Mouse (Mus musculus): ENCODE measurements around the gene Fam207a.

Gene Fam207a

DNA sequence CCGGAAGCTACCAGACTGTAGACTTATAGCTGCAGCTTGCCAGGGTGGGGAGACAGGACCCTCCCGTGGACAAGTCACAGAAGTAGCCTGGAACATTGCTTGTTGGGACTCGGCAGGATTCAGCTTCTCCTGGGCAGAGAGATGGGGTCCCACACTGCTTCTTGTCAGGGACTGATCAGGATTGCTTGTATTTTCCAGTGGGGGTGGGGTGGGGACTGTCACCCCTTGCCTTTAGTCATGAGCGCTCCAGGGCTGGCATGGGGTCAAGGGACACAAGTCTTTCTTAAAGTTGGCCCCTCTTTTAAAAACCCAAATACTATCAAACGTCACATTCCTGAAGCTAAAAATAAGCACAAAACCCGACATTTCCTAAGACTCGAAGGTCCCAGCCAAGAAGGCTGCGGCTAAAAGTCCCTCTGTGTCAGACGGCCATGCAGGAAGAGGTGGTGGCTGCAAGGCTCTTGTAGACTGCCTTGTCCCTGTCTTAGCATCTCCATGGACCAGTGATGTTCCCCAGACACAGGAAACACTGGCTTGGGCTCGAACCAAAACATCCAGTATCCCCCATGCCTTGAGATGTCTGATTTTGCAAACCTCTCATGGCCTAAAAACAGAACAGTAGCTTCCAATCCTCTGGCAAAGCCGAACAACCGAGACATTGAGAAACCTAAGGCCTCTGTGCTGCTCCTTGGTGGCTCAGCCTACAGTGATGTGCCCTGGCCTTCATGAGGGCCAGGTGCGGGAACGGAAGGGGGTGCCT, 60.2 kb downstream of the Fam207a start:
- peak; percentile 29 to 72 for DNase-seq

DNA sequence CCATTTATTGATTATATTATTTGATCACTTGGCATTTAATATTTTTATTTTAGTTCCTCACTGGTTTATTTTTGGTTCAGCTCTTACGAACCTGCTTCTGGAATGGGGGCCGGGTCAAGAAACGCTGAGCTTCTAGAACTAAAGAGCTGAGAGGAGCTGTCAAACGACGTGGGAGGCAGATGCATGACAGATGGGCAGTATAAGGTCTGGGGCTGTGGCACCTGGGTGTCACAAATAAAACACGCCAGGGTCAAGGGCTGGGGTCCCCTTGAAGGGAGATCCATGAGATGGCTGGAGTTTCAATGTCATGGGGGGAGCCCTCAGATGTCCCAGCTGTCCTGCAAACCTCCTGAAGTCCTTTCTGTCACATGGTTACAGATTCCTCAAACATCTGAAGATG, 60.8 kb downstream of the Fam207a start:
- DNase-seq = peak in 1 of 2 experiments; percentile 61

DNA sequence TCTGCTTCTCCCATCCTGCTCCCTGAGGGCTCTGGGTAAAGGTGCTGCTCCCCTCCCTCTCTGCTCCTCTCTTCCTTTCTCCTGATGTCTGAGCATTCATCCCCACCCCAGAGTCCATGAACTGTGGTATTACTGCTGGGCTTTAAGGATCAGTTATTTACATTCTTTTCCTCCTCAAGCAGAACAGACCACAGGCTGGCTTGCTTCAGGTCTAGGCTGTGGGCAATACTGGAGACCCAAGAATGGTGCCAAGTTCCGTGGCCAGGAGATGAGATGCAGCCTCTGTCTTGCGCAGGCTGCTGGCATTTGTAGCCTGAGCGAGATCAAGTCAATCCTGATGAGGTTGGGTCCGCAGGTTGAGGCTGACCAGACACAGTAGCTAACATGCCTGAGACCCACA, 63.8 kb downstream of the Fam207a start:
- peak in 1 of 2 experiments; percentile 22 for DNase-seq

DNA sequence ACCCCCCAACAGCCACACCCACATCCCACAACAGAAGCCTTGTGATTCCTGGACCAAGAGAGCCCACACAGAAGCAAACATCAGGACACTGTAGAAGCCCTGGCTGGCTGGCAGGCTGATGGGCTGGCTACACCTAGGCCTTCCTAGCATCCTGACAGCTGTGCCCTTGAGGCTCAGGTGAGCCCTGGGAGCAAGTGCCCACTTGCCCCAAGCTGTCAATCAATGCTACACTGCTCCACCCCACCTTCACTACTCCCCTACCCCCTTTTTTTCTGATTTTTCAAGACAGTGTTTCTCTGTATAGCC, 65.5 kb downstream of the Fam207a start:
- DNase-seq = peak in 1 of 2 experiments; percentile 27

DNA sequence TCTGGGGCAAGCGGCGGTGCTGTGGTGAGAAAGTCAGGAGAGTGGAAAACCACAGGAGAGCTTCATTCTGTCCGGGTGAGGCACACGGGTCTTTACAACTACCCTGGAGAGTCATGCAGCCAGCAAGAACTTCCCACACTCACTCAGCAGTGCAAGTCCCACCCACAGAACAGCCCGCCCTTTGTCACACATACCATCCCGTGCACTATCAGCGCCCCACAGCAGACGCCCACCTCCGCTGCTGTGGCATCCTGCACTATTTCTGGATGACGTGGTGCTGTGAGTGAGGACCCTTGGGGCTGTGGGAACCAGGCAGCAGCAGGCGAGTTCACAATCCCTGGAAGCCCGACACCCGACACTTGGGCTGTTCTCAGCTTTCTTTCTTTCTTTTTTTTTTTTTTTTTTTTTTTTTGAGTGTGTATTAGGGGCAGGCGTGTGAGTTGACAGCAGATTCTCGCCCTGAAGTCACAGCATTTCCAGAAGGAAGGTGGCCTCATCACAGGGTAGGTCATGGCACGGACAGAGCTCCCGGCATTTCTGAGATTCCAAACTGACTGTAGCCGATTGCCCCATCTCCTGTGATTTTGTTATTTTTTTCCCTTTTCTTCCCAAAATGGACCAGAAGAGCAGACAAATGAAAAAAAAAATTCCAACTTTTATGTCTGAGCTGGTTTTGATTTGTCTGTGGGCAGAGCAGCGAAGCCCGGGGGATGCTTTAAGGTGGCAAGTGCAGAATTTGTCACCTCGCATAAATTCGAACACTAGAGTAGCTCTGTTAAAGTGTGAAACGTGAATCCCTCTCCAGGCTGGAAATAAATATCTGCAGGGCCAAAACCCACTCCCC, 66.0 kb downstream of the Fam207a start:
- DNase-seq = peak in 1 of 2 experiments; percentile 55

DNA sequence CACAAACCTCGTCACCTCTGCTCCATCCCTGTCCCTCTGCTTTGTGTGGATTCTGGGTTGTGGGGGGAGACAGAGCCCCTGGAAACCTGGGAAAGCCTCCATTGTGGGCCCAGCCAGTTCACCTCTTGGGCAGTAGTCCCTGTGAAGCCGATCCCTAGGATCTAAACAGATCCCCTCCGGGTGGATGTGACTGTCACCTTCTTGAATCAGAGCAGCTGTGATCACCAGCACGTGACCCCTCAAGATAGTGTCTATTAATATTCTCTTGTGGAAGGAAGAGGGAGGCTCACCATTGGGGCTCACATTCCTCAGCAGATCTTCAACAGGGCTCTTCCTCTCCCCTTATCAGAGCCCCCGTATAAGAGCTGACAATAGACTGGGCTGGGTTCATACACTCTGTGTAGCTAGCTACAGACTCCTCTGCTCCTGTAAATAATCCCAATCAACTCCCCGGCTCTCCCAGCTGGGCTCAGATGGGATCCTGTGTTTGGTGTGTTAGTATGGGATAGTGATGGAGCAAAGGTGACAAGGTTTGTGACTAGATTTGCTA, 66.8 kb downstream of the Fam207a start:
- DNase-seq = no peak

DNA sequence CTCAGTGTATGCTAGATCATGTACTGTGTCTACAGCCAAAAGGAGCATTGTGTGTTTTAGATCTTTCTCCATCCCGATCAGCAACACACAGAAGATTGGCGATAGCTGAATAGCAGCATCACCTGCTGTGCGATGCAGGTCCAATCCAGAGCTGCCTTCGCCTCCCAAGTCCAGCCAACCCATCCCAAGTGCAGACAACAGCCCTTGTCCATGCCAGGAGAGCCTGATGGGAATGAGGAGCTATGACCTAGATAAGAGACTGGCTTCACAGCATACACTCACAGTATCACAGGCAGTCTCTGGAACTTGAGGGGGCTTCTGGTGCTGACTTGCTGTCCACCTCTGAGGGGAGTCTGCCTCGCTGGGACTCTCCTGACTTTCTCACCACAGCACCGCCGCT, 67.4 kb downstream of the Fam207a start:
- peak in 1 of 2 experiments; percentile 17 for DNase-seq

DNA sequence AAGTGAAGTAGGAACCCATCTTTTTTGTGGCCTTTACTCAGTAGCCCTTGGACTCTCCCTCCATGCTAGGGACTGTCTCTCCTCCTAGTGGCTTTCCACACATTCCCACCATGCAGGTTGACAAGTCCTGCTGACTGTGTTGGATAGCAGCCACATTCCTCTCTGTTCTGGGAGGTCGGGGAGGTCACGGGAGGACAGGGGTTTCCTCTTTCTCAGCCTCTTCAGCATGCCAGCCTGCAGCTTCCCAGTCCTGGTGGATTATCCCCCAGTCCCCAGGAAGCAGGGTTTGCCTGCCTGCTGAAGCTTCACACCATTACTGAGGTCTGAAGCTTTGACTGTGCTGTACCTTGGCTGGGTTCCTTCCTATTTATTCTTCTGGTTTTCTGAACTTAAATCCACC, 67.8 kb downstream of the Fam207a start:
- DNase-seq = peak in 1 of 2 experiments; percentile 20

DNA sequence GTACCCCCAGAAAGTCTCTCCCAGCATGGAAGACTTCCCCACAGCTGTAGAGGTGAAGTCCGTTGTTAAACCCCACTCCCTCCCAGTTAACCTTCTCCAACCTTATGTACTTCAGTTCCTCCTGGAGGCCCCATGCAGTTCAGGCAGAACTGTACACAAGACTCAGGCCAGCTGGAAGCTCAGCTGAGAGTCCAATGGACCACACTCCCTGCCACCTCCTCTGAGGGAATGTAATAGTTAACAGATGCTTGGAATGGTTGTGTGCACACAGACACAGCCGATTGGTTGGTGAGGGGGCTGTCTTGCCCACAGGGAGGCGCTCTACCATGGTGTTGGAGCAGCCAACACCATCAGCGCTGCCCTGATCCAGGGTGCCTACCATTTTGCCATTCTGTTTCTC, 73.3 kb downstream of the Fam207a start:
- no peak for DNase-seq

DNA sequence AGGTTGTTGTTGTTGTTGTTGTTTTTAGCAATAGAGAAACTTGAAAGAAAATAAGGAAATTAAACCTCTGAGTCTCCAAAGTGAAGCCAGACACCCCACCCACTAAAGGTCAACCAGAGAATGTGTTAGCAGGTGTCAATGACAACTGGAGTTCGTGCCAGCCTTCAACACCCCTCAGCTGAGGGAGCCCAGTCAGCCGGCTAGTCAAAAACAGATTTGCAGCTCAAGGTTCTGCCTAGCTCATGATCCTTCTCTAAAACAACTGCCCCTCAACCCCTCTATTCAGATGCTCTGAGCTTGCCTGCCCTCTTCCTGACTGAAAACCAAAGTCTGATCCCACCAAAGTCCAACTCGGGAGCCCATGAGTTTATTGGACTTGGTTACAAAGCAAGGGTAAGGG, 73.8 kb downstream of the Fam207a start:
- no peak for DNase-seq

DNA sequence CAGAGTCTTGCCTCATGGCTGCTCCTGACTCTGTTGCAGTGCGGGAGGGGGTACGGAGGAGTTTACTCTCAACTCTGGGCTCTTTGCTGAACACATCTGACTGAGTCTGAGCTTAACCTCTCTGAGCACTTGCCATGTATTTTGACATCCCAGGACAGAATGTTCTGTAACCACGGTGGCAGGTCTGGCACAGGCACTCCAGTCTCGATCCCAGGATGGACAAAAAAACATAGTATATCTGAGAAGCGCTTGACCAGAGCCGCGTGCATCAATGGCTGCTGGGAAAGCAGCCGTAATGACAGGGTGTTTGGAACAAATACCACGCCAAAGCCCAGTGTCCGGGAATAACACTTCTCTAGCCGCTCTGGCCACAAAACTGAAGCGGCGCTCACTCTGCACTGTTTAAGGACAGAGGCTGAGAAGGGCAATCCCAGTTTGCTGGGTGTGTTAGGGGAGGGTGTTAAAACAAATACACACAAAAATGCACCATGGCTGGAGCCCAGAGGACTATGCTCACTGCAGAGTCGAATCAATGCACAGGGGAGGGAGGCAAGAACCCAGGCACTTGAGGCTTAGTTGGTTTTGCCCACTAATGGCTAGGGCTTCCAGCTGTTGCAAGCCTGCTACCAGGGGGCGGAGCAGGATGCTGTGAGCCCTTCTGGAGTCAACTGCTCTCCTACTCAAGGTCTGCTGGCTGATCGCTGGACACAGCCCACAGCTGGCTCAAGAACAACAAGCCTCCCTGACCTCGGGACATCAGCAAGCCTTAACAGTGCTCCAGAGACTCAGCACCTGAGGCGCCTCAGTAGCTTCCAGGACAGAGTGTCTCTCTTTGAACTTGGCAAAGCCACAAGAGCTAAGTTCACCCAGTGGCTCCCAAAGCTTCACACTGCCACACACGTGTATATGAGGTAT, 74.5 kb downstream of the Fam207a start:
- DNase-seq = peak; percentile 35 to 72

DNA sequence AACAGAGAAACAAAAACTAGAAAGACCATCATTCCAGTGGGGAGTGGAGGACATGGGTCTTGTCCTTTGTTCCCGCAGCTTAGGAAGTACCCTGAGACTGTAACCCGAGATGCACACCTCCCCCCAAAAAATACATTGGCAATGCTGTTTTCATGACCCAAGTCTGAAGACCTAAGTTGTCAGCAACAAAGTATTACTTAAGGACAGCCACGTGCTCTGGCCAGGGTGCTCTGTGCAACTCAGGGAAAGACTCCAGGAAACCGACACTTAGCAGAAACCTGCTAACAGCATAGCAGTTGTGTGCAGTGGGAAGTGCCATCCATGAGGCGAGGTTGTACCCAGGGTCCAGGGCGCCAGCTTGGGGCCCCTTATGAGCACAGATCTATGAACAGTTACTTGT, 75.3 kb downstream of the Fam207a start:
- no peak for DNase-seq

DNA sequence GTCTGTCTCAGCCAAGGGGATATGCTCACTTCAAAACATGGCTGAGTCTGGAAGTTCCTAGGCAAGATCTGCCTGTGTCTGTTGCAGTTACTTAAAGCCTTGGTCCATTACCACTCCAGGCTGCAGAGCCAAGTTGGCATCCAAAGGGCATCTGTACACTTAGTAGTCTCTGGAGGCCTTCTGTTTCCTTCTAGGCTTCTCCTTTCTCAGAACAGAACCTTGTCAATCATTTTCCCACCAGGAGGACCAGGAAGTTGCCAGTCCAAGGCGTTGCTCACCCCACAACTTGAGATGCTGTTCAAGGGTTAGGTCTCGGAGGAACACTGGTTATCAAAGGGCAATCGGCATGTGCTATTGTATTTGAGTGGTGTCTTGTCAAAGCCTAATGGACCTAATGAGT, 76.6 kb downstream of the Fam207a start:
- DNase-seq = no peak

DNA sequence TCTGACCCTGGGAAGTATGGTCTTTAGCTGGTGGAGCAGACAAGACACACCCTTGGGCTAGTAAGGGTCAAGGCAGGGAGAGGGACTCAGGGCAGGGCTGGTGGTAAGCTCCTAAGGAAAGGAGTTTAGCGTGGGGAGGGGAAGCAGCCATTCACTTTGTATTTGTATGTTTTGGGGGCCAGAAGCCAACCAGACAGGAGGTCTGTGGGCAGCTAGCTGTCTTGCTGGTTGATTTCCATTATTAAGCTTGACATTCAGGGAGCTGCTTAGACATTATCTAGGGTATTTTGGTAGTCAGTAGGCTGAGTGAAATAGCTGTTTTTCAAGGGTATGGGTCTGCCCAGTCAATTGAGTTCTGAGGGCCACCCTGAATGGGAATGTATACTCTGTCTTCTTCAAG, 77.6 kb downstream of the Fam207a start:
- no peak for DNase-seq

All from lung, postnatal 4 days (tissue).